Mouse (Mus musculus) myocyte (in vitro differentiated cells): ENCODE results near the gene Serp1.
"Not testable (repeated sequence)": the region's sequence is repeated elsewhere in the genome, so short reads cannot be mapped to it uniquely, and the experiment has no call there.

ENCODE experiments used
- CEBPB ChIP-seq: IDR thresholded peaks from 2 replicates; pipeline ENCODE4 v1.6.1; 2011; ENCODE audit warnings: mild to moderate bottlenecking, moderate library complexity; ENCODE audit not compliant: poor library complexity, insufficient read depth, severe bottlenecking
- E2F4 ChIP-seq: IDR thresholded peaks from one replicate; pipeline ENCODE4 v1.6.1; 2011; ENCODE audit warnings: mild to moderate bottlenecking, control low read depth, moderate library complexity; ENCODE audit not compliant: insufficient read depth
- MAX ChIP-seq: IDR thresholded peaks from one replicate; pipeline ENCODE4 v1.6.1; 2011; ENCODE audit warnings: low read depth, mild to moderate bottlenecking, control low read depth
- MYOD1 ChIP-seq, 3 experiments: IDR thresholded peaks; one replicate each; pipeline ENCODE4 v1.6.1; 2011; ENCODE audit warnings: control low read depth in 2 of 3, low read depth in 2 of 3, mild to moderate bottlenecking in 2 of 3, moderate library complexity in 1 of 3; ENCODE audit not compliant: insufficient read length in 2 of 3, control insufficient read depth in 1 of 3
- POLR2A ChIP-seq: IDR thresholded peaks from one replicate; pipeline ENCODE4 v1.6.1; 2011; ENCODE audit warnings: low read depth, mild to moderate bottlenecking, control low read depth, moderate library complexity; ENCODE audit not compliant: insufficient read length
- TCF12 ChIP-seq: IDR thresholded peaks from one replicate; pipeline ENCODE4 v1.6.1; 2011; ENCODE audit warnings: mild to moderate bottlenecking, control low read depth; ENCODE audit not compliant: poor library complexity, insufficient read depth, severe bottlenecking

DNA sequence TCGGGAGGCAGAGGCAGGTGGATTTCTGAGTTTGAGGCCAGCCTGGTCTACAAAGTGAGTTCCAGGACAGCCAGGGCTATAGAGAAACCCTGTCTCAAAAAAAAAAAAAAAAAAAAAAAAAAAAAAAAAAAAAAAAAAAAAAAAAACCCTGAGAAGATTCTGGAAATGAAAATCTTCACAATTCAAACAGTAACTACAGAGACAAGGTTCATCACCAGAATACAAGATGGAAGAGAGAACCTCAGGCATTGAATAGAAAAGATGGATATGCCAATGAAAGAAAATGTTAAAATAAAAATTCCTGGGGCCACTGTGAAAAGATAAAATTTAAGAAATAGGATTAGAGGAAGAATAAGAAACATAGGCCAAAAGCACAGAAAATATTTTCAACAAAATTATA lies 50.4 kb downstream of the Serp1 start:
- not testable (repeated sequence) for TF ChIP-seq TCF12; E2F4; MAX; MYOD1 (IDR thresholded peaks at IDR 0.05; ENCODE audit: control insufficient read depth in 1 of 3, insufficient read length in 2 of 3, low read depth in 2 of 3); POLR2A; CEBPB
